Mouse (Mus musculus) skeletal muscle tissue, adult 2 months (tissue): Measurements from ENCODE around the gene Plxnb3.
A peak's percentile ranks its signal among the peaks of the same experiment; 100 is the strongest.

ENCODE experiments used
- DNase-seq: peaks from one replicate; pipeline ENCODE4 v3.0.0-alpha.2; 2012; ENCODE audit warnings: low read depth, low spot score

Plxnb3 gene

DNA sequence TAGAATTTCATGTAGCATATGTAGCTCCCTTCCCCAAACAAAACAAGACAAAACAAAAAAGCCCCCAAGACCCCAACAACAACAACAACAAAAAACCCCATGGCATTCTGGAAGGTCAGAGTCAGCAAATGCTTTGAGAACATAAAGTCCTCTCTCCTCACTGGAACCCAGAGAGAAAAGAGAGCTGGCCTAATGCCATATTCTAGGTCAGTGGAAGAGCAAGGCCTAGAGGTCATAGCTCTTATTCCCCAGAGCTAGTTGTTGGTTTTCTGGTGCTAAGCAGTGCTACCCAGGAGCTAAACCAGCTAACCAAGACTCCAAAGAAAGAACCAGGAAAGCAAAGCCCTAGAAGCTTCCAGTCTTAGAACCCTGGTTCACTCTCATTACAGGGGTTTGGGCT is 28.8 kb downstream of the Plxnb3 start:
- DNase-seq = no peak

DNA sequence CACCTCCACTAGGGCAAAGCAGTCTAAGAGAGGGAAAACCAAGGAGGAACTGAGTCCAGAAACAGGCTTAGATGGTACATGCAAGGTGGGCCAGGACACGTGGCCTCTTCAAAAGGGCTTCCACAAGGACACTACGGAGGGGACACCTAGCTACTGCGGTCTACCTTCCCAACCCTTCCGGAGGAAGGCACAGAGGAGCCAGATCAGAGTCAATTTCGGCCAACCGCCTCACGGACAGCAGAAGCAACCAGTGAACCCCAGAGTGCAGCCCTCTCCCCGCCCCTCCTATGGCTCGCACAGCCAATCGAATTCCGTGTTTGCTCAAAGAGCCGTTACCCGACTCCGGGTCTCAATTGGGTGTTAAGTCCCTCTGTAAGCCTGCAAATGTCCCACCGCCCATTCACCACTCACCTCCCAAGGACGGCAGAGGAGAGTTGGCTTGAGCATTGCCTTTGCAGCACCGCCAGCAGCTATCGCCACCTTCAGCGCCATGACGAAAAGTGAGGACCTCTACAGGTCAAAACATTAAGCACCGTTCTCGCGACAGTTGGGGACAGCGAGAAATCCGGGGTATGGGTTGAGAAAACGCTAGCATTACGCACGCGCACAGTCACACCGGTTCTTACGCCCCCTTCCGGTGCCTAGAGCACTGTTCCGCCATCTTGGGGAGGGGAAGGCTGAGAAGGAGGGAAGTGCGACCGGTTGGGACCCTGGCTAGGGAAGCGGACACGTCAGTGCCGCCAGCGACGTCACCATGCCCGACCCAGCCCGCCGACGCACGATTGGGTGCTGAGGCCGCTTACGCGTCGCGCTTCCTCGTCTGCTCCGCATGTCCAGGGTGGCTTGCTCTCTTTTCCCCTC is 29.7 kb downstream of the Plxnb3 start, which contains the start of the genes Idh3g and Ssr4:
Gene Idh3g (minus strand): TSS at position 534 of the 861 bp plus-strand sequence.
Gene Ssr4 (plus strand): TSS at position 665 of the 861 bp plus-strand sequence.
- peak; percentile 98 for DNase-seq

DNA sequence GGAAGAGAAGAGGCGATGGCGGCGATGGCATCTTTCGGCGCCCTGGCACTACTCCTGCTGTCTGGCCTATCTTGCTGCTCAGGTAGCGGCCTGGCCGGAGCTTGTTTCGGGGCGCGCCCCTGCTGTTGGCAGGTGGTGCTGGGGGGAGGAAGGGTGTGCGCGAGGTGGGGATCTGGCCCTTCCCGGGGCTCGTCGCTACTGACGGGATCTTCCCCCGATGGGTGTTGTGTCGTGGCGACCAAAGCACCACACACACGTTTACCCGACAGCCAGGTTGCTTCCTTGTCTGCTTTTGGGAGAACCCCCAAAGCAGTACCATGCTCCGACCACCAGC is 30.3 kb downstream of the Plxnb3 start:
- no peak for DNase-seq

DNA sequence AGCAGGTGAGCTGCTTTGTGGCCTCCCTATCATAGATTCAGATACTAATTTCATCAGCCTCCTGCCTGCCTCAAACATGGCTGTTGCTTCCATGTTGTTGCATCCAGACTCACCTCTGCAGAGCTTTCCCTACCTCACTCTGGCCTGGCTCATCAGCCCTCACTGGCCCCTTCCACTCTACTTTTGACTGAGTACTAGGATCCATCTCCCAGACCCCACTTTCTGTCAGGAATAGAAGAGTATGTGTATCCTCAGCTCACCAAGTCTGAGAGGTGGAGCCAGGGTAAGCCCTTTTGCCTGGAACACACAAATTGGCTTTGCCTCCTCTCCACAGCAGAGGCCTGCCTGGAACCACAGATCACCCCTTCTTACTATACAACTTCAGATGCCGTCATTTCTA is 31.6 kb downstream of the Plxnb3 start:
- DNase-seq = no peak

DNA sequence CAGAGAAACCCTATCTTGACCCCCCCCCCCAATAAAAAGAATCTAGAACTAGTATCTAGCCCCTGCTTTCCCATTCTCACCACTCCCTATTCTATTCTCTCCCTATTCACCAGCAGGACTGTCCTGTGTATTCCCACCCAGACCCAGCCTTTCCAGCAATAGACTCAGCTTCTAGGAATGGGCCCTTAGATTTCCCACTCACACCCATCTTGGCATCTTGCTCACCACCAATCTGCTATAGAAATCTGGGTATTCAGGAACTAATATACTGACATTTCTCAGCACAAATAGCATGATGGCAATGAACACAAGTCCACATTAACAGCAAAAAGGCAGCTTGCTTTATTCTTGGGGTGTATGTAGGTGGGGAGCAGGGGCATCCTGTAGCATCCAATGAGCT is 36.1 kb downstream of the Plxnb3 start:
- no peak for DNase-seq

DNA sequence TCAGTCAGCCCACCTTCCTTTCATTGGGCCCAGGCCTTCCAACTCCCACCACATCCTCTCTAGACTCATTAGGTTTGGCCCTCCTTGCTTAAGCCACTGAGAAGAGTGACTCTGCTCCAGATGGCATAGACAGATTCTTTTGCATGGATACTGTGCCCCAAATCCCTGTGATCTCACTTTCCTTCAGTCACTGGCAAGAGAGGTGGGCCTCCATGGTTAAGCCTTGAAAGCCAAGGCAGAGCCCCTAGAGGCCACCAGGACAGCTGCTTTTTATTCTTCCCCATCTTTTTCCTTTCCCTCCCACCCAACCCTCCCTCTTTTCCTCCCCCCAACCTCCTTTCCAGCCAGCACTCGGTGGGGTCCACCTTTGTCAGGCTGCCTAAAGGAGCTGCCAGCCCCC is 36.6 kb downstream of the Plxnb3 start:
- no peak for DNase-seq

DNA sequence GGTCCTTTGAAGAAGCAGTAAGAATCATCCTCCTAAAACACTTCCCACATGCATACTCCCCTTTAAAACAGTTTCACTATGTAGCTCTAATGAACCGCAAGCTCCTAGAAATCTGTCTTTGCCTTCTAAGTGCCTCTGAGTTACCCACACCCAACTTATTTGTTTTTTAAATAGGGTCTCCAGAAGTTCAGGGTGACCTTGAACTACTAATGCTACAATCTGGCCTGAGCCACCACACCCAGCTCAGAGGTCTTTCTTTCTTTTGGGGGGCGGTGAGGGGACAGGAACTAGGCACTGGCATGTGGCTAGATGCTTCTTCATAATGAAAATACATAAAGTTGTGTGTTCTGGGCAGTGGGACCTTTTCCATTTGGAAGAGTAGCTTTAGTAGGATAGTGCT is 40.6 kb downstream of the Plxnb3 start:
- no peak for DNase-seq

DNA sequence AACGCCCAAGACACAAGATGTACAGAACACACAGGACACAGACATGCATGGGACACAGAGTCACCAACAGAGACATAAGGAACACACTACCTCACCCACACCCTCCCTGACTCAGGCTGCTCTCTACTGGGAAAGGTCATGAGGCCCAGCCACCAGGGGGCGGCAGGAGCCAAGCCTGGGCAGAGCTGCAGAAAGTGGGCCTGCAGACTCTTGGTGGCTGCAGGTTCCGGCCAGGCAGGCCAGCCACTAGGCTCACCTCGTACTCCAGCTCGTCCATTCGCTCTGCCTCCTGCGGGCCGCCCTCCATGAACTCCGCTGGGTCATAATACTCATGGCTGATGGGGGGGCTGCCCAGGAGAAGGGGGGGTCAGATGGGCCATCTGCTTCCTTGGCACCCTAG is 41.6 kb downstream of the Plxnb3 start:
- peak; percentile 55 for DNase-seq

DNA sequence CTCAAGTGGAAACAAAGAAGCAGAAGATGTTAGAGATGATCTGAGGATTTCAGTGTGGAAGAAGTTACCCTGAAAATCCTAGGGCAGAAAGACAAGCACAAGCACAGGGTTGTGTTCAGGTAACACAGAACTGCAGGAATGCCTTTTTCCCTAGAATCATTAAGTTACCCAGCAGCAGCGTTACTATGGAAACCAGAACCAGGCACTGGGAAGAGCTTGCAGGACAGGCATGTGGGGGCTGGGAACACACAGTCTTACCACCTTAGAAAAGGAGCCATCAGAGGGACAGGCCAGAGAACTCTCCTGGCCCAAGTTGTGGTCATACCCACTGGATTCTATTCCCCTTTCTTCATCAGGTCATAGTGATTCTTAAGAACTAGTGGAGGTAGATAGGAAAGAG is 48.9 kb downstream of the Plxnb3 start:
- no peak for DNase-seq

DNA sequence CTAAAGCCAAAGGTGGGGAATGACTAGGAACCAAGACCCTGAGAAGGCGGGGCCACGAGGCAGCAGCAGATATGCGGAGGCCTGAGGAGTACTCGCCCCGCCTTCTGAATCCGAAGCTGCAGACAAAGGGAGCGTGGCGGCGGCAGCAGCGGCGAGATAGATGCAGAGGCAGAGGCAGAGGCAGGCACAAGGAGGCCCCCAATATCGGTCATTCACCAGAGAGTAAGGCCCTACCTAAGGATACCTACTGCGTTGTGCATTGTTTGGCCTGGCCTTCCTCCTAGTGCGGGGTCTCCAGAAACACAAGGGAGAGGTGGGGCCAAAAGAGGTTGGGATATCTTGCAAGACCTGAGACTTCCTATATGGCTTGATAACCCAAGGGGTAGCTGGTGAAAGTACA is 58.2 kb downstream of the Plxnb3 start:
- no peak for DNase-seq

DNA sequence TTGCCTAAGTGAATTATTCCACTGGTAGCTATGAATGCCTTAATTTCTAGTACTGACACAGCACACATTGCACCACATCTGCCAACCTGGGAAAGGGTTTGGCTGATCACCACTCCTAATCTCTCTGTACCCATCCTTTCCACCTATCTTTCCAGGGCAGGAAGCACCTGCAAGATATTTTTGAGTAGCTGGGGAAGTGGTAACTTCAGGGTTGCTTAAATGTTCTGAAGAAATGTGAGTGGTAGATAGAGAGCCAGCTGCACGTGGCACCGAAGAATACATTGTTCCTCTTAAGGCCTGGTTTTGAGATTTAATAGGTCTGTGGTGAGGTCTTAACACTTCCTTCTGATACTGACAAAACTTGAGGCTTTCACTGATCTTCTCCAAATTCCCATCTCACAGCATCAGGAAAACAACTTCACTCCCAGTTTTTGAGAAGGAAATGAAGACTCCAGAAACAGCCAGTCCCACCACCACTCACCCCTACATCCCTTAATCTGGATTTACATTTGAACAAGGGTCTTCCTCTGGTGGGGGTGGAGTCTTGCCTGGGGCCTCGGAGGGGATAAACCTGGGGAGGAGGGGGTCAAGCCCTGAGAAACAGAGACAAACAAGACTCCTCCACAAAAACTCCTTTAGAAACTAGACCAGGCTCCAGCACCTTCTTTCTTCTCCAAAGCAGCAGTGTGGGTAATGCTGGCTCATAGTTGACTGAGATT is 59.9 kb downstream of the Plxnb3 start:
- DNase-seq = no peak
